Mouse (Mus musculus) heart, adult 9 months (tissue): ENCODE measurements around the gene Klra9.
"Not testable (repeated sequence)": the region's sequence is repeated elsewhere in the genome, so short reads cannot be mapped to it uniquely, and the experiment has no call there.

Experiments used
- DNase-seq, 2 experiments: peaks; one replicate each; pipeline ENCODE4 v3.0.0; 2022; ENCODE audit warnings: low spot score in 2 of 2

Gene Klra9

DNA sequence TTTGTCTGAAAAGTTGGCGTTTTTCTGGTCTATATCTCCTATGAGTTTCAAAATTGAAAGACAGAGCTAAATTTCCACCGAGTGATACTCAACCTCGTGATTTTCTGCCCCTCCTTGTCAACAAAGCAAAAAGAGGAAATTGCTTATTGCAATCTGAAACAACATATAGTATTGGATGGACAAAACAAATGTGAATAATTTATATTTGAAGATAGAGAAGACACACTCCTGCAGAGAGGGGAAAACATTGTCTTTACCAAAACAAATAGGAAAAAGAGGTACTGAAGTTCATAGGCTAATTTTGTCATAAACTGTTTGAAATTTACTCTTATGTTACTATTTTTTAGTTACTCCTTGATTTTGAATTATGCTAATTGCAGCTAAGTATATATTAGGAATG, at the start of gene Klra9:
TSS of gene Klra9 (minus strand) at position 101 of the 400 bp plus-strand sequence.
- not testable (repeated sequence) for DNase-seq

DNA sequence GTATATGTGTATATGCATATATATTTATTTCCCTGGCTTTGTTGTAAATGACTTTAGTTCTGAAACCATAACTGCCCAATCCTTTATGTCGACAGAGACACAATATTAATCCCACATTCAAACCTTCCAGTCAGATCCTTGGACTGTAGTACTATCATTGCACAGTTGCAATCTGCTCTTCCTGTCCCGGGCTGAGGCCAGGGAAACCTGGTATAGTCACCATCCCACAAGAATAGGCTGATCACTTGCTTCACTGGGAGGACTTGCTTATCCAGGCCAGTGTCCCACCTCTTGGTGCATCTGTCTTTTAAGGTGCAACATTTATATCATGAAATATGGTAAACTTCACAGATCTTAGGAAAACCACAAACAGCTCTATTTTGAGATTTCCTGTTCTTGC, 44.6 kb upstream of the Klra9 start:
- DNase-seq = no peak

DNA sequence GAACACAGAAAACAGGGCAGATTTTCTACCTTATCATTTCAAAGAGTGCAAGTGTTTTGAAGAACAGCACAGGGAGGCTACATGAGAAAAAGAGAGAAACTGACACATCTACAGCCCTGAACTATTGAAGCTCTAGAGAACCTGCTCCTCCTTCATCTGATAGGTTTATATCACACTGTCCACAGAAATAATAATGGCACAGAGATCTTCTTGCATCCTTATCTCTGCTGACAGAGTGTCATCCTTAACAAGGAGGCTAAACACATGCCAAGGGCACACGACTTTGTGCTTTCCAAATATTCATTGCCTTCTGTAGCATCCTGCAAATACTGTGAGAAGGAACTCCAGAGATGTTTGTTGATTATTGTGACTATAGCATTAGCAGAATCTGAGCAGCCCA, 43.7 kb upstream of the Klra9 start:
- DNase-seq = no peak

DNA sequence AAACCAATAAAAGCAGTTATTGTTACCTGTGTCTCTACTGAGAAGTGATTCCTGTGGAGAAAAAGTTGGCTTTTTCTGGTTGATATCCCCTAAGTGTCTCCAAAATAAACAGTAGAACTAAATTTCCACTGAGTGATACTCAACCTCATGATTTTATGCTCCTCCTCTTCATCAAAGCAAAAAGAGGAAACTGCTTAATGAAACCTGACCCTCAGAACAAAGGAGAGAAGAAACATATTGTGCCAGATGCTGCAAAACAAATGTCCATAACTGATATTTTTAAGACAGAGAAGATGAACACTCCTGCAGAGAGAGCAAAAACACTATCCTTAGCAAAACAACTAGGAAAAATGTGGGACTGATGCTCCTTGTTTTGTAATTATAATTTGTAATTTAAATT, 40.3 kb upstream of the Klra9 start, which contains the start of gene Klra7:
TSS of gene Klra7 (minus strand) at position 101 of the 400 bp plus-strand sequence.
- no peak for DNase-seq

DNA sequence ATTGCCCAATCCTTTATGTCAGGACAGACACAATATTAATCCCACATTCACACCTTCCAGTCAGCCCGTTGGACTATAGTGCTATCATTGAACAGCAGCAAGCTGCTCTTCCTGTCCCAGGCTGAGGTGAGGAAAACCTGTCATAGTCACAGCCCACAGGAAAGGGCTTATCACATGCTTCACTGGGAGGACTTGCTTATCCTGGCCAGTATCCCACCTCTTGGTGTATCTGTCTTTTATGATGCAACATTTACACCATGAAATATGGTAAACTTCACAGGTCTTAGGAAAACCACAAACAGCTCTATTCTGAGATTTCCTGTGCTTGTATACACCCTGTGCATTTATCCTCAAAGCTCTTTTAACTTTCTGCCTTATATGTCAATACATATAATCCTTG, 4.5 kb upstream of the Klra9 start:
- peak in 1 of 2 experiments; percentile 16 for DNase-seq

DNA sequence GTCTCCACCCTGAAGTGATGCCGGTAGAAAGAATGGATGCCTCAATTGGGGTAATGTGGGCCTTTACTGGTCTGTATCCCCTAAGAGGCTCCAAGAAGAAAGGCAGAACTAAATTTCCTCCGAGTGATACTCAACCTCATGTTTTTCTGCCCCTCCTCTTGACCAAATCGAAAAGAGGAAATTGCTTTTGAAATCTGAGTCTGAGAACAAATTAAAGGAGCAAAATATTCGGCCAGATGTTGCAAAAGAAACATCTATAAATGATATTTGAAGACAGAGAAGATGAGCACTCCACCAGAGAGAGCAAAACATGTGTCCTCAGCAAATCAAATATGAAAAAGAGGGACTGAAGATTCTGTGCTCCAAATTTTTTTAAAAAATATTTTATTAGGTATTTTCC, 63.1 kb downstream of the Klra9 start, which contains the start of gene Klra8:
TSS of gene Klra8 (minus strand) at position 101 of the 400 bp plus-strand sequence.
- not testable (repeated sequence) for DNase-seq
